Mouse (Mus musculus) kidney, adult 2 months (tissue): ENCODE data around the gene Rnf40. TPM values are rescaled to one million over a fixed set of nuclear protein-coding genes. Genes with fewer than 3 reads are reported as not detected.

ENCODE experiments used
- DNase-seq: peaks from one replicate; pipeline ENCODE4 v3.0.0; 2021
- H3K27ac ChIP-seq: fragments of 200-500 bp; 2 replicates; pipeline ENCODE4 v1.5.1; 2012; ENCODE audit warnings: low read depth, low read length, control low read depth, inconsistent platforms; ENCODE audit not compliant: insufficient read depth
- H3K27me3 ChIP-seq: fragments of 200-500 bp; replicated peaks from 2 replicates; pipeline ENCODE4 v1.6.1; 2012; ENCODE audit warnings: mild to moderate bottlenecking, moderate library complexity, low read length, inconsistent platforms; ENCODE audit not compliant: control insufficient read depth, insufficient read depth
- H3K36me3 ChIP-seq: fragments of 200-500 bp; 2 replicates; pipeline ENCODE4 v1.6.1; 2012; ENCODE audit warnings: mild to moderate bottlenecking, moderate library complexity, low read length, inconsistent platforms; ENCODE audit not compliant: control insufficient read depth, insufficient read depth
- H3K4me1 ChIP-seq: fragments of 200-500 bp; 2 replicates; pipeline ENCODE4 v1.6.1; 2011; ENCODE audit warnings: low read length; ENCODE audit not compliant: control insufficient read depth, insufficient read depth
- H3K4me3 ChIP-seq: fragments of 200-500 bp; 2 replicates; pipeline ENCODE4 v1.5.1; 2011; ENCODE audit warnings: mild to moderate bottlenecking, low read depth, low read length, control low read depth; ENCODE audit not compliant: insufficient read depth
- CTCF ChIP-seq: fragments of 200-500 bp; conservative IDR thresholded peaks from 2 replicates; pipeline ENCODE4 v1.5.1; 2011; ENCODE audit warnings: low read depth, mild to moderate bottlenecking, control low read depth, low read length, moderate library complexity, mixed read lengths; ENCODE audit not compliant: insufficient read depth, insufficient read length
- POLR2A ChIP-seq: fragments of 200-500 bp; IDR thresholded peaks from one replicate; pipeline ENCODE4 v1.6.1; 2011; ENCODE audit warnings: low read depth, low read length, control low read depth
- WGBS: fragments of 180-500 bp; shearing (Covaris S2); methylation state at CpG from one replicate; pipeline ENCODE4 v1.1.7; 2018; 5-methylcytosine and 5-hydroxymethylcytosine counted together
- polyA plus RNA-seq: library from polyadenylated mRNA; depleted of rRNA; stranded (reverse); fragments of >200 nt; gene quantifications from 2 replicates; pipeline ENCODE4 v1.2.3, GENCODE M21; 2012

Rnf40 gene
- polyA plus RNA-seq, 1 experiment, result 24.7 TPM

- Histone ChIP-seq H3K4me1 (no peaks in the 10 kb centered on the region), H3K27me3 (no peaks in the 10 kb centered on the region), H3K27ac (no peak overlapping the region), H3K4me3 (no peak overlapping the region), H3K36me3 (peaks cover 9% of the 10 kb centered on the region; the same call in 1 of the 2 replicates)
- peak; percentile 74 for DNase-seq
- TF ChIP-seq POLR2A (no peak), CTCF (no peak)
- WGBS, result 53% methylated on average over 6 of the region's 6 CpGs
Observed at GRCm38 (mm10) chr7:127564381-127565150, 24.0 kb upstream of the Rnf40 start.

GRCm38 (mm10) chr7:127572895-127573471 lies 15.6 kb upstream of the Rnf40 start, which contains the start of gene Phkg2:
Gene Phkg2, plus strand, starts transcription at chr7:127573340.
- Histone ChIP-seq H3K36me3 (no peaks in the 10 kb centered on the region), H3K27ac (peak within 1 kb of the TSS; percentile 61), H3K27me3 (no peaks in the 10 kb centered on the region), H3K4me3 (peak within 1 kb of the TSS; percentile 86), H3K4me1 (peaks cover 5% of the 10 kb centered on the region; the same call in 1 of the 2 replicates)
- peak; percentile 99 for DNase-seq
- no peak for TF ChIP-seq CTCF
- TF ChIP-seq POLR2A, result no peak
- under 1% methylated on average over 17 of the region's 17 CpGs for WGBS

- Histone ChIP-seq H3K36me3 (0 out of 2 replicates have a peak, but pooled peaks cover 1% of the 10 kb centered on the region), H3K4me3 (peak overlapping the region; percentile 86), H3K27ac (no peak overlapping the region), H3K27me3 (no peaks in the 10 kb centered on the region), H3K4me1 (peaks cover 5% of the 10 kb centered on the region; the same call in 1 of the 2 replicates)
- under 1% methylated on average over 27 of the region's 28 CpGs for WGBS
- DNase-seq, result no peak
- TF ChIP-seq CTCF (no peak), POLR2A (no peak)
Observed at GRCm38 (mm10) chr7:127573503-127574008, 15.0 kb upstream of the Rnf40 start.

GRCm38 (mm10) chr7:127574115-127574514 lies 14.5 kb upstream of the Rnf40 start:
- H3K36me3 ChIP-seq, result 0 out of 2 replicates have a peak, but pooled peaks cover 1% of the 10 kb centered on the region

GRCm38 (mm10) chr7:127583260-127583659 lies 5.3 kb upstream of the Rnf40 start:
- TF ChIP-seq POLR2A (no peak), CTCF (no peak)
- H3K36me3 ChIP-seq, result peaks cover 4% of the 10 kb centered on the region; the same call in 1 of the 2 replicates
- no peak overlapping the region for H3K27ac ChIP-seq
- 89% methylated on average over 6 of the region's 6 CpGs for WGBS
- H3K4me3 ChIP-seq, result no peak overlapping the region
- H3K27me3 ChIP-seq, result no peaks in the 10 kb centered on the region
- no peaks in the 10 kb centered on the region for H3K4me1 ChIP-seq
- DNase-seq, result no peak

More at GRCm38 (mm10) chr7:127574115-127574514, 14.5 kb upstream of the Rnf40 start:
- no peak overlapping the region for H3K27ac ChIP-seq
- TF ChIP-seq CTCF, result no peak
- no peak for TF ChIP-seq POLR2A
- peak overlapping the region; percentile 86 for H3K4me3 ChIP-seq
- peaks cover 5% of the 10 kb centered on the region; the same call in 1 of the 2 replicates for H3K4me1 ChIP-seq
- no peak for DNase-seq
- no peaks in the 10 kb centered on the region for H3K27me3 ChIP-seq
- 8% methylated on average over 7 of the region's 7 CpGs for WGBS

- Histone ChIP-seq H3K36me3 (peaks cover 4% of the 10 kb centered on the region; the same call in 1 of the 2 replicates), H3K27me3 (no peaks in the 10 kb centered on the region), H3K4me1 (peaks cover 7% of the 10 kb centered on the region; the same call in 1 of the 2 replicates), H3K27ac (no peak overlapping the region), H3K4me3 (no peak overlapping the region)
- TF ChIP-seq POLR2A (no peak), CTCF (no peak)
- WGBS, result 85% methylated on average over 7 of the region's 7 CpGs
- DNase-seq, result no peak
Observed at GRCm38 (mm10) chr7:127585031-127585430, 3.5 kb upstream of the Rnf40 start.

- DNase-seq, result no peak
- peaks cover 7% of the 10 kb centered on the region; the same call in 1 of the 2 replicates for H3K4me1 ChIP-seq
- no peaks in the 10 kb centered on the region for H3K27me3 ChIP-seq
- no peak overlapping the region for H3K4me3 ChIP-seq
- WGBS, result 93% methylated on average over 6 of the region's 6 CpGs
- H3K27ac ChIP-seq, result no peak overlapping the region
- peaks cover 4% of the 10 kb centered on the region; the same call in 1 of the 2 replicates for H3K36me3 ChIP-seq
- TF ChIP-seq POLR2A (no peak), CTCF (no peak)
Observed at GRCm38 (mm10) chr7:127586149-127586548, 2.4 kb upstream of the Rnf40 start.
